Mouse (Mus musculus) right cerebral cortex, postnatal 25 days (tissue): Measurements from ENCODE around the gene Retreg1.

ENCODE experiments used
- DNase-seq: peaks from one replicate; pipeline ENCODE4 v3.0.0; 2022

The Retreg1 gene

GRCm38 (mm10) chr15:25923916-25924315 lies 80.9 kb downstream of the Retreg1 start:
- DNase-seq = no peak

- DNase-seq = no peak
Observed at GRCm38 (mm10) chr15:25926171-25926570, 83.2 kb downstream of the Retreg1 start.

- DNase-seq = no peak
Observed at GRCm38 (mm10) chr15:25927106-25927505, 84.1 kb downstream of the Retreg1 start.

- DNase-seq = no peak
Observed at GRCm38 (mm10) chr15:25928001-25928400, 85.0 kb downstream of the Retreg1 start.

GRCm38 (mm10) chr15:25928831-25929230 lies 85.9 kb downstream of the Retreg1 start:
- no peak for DNase-seq

- no peak for DNase-seq
Observed at GRCm38 (mm10) chr15:25929518-25929917, 86.5 kb downstream of the Retreg1 start.

- no peak for DNase-seq
Observed at GRCm38 (mm10) chr15:25929936-25930335, 87.0 kb downstream of the Retreg1 start.

GRCm38 (mm10) chr15:25930657-25931056 lies 87.7 kb downstream of the Retreg1 start:
- DNase-seq = no peak

GRCm38 (mm10) chr15:25932497-25932896 lies 89.5 kb downstream of the Retreg1 start:
- DNase-seq = no peak

GRCm38 (mm10) chr15:25932937-25933684 lies 90.1 kb downstream of the Retreg1 start:
- no peak for DNase-seq

GRCm38 (mm10) chr15:25933685-25934108 lies 90.7 kb downstream of the Retreg1 start:
- DNase-seq = no peak

- no peak for DNase-seq
Observed at GRCm38 (mm10) chr15:25934411-25934810, 91.4 kb downstream of the Retreg1 start.

GRCm38 (mm10) chr15:25938496-25938895 lies 95.5 kb downstream of the Retreg1 start:
- DNase-seq = no peak

GRCm38 (mm10) chr15:25940397-25941377 lies 97.7 kb downstream of the Retreg1 start:
- no peak for DNase-seq

- DNase-seq = no peak
Observed at GRCm38 (mm10) chr15:25941514-25941913, 98.5 kb downstream of the Retreg1 start.

- no peak for DNase-seq
Observed at GRCm38 (mm10) chr15:25942415-25942814, 99.4 kb downstream of the Retreg1 start.

GRCm38 (mm10) chr15:25943386-25944137 lies 100.6 kb downstream of the Retreg1 start:
- no peak for DNase-seq

GRCm38 (mm10) chr15:25945224-25945623 lies 102.2 kb downstream of the Retreg1 start:
- DNase-seq = no peak

- DNase-seq = no peak
Observed at GRCm38 (mm10) chr15:25946482-25946881, 103.5 kb downstream of the Retreg1 start.

- DNase-seq = no peak
Observed at GRCm38 (mm10) chr15:25947383-25947782, 104.4 kb downstream of the Retreg1 start.

- DNase-seq = no peak
Observed at GRCm38 (mm10) chr15:25948257-25949223, 105.6 kb downstream of the Retreg1 start.

- DNase-seq = no peak
Observed at GRCm38 (mm10) chr15:25949696-25950095, 106.7 kb downstream of the Retreg1 start.
